Mouse (Mus musculus): ENCODE results near the gene Kremen1. TPM values are rescaled to one million over a fixed set of nuclear protein-coding genes. Genes with fewer than 3 reads are reported as not detected.

Gene Kremen1
- polyA plus RNA-seq, 1 experiment from 2014 or later: 1.9 TPM

GRCm38 (mm10) chr11:5184250-5184649 lies 77.1 kb downstream of the Kremen1 start:
- Histone ChIP-seq H3K4me2 (no peak overlapping the region), H3K4me1 (replicated peaks) (no peaks in the 10 kb centered on the region), H3K27me3 (no peaks in the 10 kb centered on the region), H3K36me3 (replicated peaks) (no peaks in the 10 kb centered on the region), H3K9me3 (replicated peaks) (no peaks in the 10 kb centered on the region), H3K27ac (replicated peaks) (no peak overlapping the region), H3K4me3 (replicated peaks) (no peak overlapping the region), H3K9ac (no peak overlapping the region)
- WGBS (ENCODE audit: insufficient replicate concordance): 36% methylated on average over 9 of the region's 9 CpGs
- ATAC-seq (ENCODE audit: insufficient read depth): no peak

DNA sequence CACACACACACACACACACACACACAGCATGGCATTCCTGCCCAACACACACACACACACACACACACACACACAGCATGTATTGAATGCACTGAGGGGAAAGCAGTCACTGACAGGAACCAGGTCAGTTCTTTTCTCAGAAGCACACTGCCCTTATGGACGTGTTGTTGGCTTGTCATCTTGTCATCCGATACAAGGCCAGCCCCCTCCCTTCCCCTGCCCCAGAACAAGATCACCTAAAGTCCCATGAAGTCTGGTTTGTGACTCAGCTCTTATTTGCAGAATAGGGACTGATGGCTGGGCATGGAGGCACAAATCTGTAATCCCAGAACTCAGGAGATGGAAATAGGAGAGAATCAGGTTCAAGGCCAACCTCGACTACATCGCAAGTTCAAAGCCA lies 78.5 kb downstream of the Kremen1 start:
- Histone ChIP-seq H3K4me2 (no peak overlapping the region), H3K4me1 (replicated peaks) (no peaks in the 10 kb centered on the region; the same call in 1 of the 2 replicates), H3K4me3 (replicated peaks) (no peak overlapping the region), H3K9me3 (replicated peaks) (no peaks in the 10 kb centered on the region), H3K36me3 (replicated peaks) (no peaks in the 10 kb centered on the region), H3K27ac (replicated peaks) (no peak overlapping the region), H3K9ac (no peak overlapping the region), H3K27me3 (no peaks in the 10 kb centered on the region)
- ATAC-seq (ENCODE audit: insufficient read depth): no peak
- 59% methylated on average over 4 of the region's 4 CpGs for WGBS (ENCODE audit: insufficient replicate concordance)

- Histone ChIP-seq H3K27ac (replicated peaks) (no peak overlapping the region), H3K27me3 (no peaks in the 10 kb centered on the region), H3K9me3 (replicated peaks) (no peaks in the 10 kb centered on the region), H3K4me3 (replicated peaks) (no peak overlapping the region), H3K4me2 (no peak overlapping the region), H3K36me3 (replicated peaks) (no peaks in the 10 kb centered on the region), H3K9ac (no peak overlapping the region), H3K4me1 (replicated peaks) (no peaks in the 10 kb centered on the region; the same call in 1 of the 2 replicates)
- 19% methylated on average over 13 of the region's 13 CpGs for WGBS (ENCODE audit: insufficient replicate concordance)
- ATAC-seq (ENCODE audit: insufficient read depth): no peak
Observed at GRCm38 (mm10) chr11:5181850-5182404, 79.4 kb downstream of the Kremen1 start.

- Histone ChIP-seq H3K9ac (no peak overlapping the region), H3K4me1 (replicated peaks) (no peaks in the 10 kb centered on the region; the same call in 1 of the 2 replicates), H3K4me3 (replicated peaks) (no peak overlapping the region), H3K4me2 (no peak overlapping the region), H3K27me3 (no peaks in the 10 kb centered on the region), H3K27ac (replicated peaks) (no peak overlapping the region), H3K36me3 (replicated peaks) (no peaks in the 10 kb centered on the region), H3K9me3 (replicated peaks) (no peaks in the 10 kb centered on the region)
- WGBS (ENCODE audit: insufficient replicate concordance): 49% methylated on average over 8 of the region's 8 CpGs
- ATAC-seq (ENCODE audit: insufficient read depth): no peak
Observed at GRCm38 (mm10) chr11:5179391-5179790, 82.0 kb downstream of the Kremen1 start.

- Histone ChIP-seq H3K4me2 (no peak overlapping the region), H3K36me3 (replicated peaks) (no peaks in the 10 kb centered on the region), H3K4me1 (replicated peaks) (no peaks in the 10 kb centered on the region; the same call in 1 of the 2 replicates), H3K9me3 (replicated peaks) (no peaks in the 10 kb centered on the region), H3K27ac (replicated peaks) (no peak overlapping the region), H3K27me3 (no peaks in the 10 kb centered on the region), H3K9ac (no peak overlapping the region), H3K4me3 (replicated peaks) (no peak overlapping the region)
- no peak for ATAC-seq (ENCODE audit: insufficient read depth)
- WGBS (ENCODE audit: insufficient replicate concordance): 31% methylated on average over 12 of the region's 12 CpGs
Observed at GRCm38 (mm10) chr11:5177171-5177570, 84.2 kb downstream of the Kremen1 start.

DNA sequence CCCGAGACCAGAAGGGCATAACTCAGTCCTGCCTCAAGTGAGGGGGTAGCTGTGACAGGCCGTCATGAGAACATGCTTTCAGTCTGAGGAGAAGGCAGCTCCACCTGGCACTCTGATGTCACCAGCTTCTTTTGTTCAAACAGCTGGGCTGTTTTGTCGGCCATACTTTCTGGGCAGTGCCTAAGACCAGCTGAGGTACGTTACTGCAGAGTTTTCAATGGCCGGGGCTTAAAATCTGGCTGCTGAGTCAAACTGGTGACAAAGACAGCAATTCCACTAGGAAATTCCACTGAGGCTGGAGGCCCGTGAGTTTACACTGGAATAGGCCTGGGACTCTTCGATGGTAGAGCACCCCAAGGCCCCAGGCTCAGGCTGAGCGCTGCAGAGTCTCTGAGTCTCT lies 84.7 kb downstream of the Kremen1 start:
- 51% methylated on average over 8 of the region's 8 CpGs for WGBS (ENCODE audit: insufficient replicate concordance)
- H3K9me3 ChIP-seq (replicated peaks): no peaks in the 10 kb centered on the region
- ATAC-seq (ENCODE audit: insufficient read depth): no peak
- no peaks in the 10 kb centered on the region for H3K36me3 ChIP-seq (replicated peaks)
- H3K9ac ChIP-seq: no peak overlapping the region
- no peak overlapping the region for H3K4me3 ChIP-seq (replicated peaks)
- H3K4me1 ChIP-seq (replicated peaks): no peaks in the 10 kb centered on the region; the same call in 1 of the 2 replicates
- no peaks in the 10 kb centered on the region for H3K27me3 ChIP-seq
- H3K27ac ChIP-seq (replicated peaks): no peak overlapping the region
- H3K4me2 ChIP-seq: no peak overlapping the region

DNA sequence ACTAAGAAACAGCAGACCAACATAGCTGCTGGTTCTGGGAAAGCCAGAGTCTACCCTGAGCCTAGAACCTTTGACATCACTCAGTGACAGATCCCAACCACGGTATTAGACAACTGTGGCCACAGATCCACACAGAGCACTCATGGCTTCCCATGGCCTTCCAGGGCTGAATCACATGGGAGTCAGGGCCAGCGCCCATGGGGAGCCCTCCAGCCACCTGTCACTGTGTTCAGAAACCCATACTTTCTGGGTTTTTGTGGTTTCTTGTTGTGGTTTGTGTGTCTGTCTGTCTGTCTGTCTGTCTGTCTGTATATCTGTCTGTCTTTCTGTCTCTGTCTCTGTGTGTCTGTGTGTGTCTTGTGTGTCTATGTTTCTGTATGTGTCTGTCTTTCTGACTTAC lies 85.5 kb downstream of the Kremen1 start:
- Histone ChIP-seq H3K36me3 (replicated peaks) (no peaks in the 10 kb centered on the region), H3K9ac (no peak overlapping the region), H3K4me3 (replicated peaks) (no peak overlapping the region), H3K4me1 (replicated peaks) (no peaks in the 10 kb centered on the region; the same call in 1 of the 2 replicates), H3K9me3 (replicated peaks) (no peaks in the 10 kb centered on the region), H3K4me2 (no peak overlapping the region), H3K27me3 (no peaks in the 10 kb centered on the region), H3K27ac (replicated peaks) (no peak overlapping the region)
- 31% methylated on average over 2 of the region's 2 CpGs for WGBS (ENCODE audit: insufficient replicate concordance)
- no peak for ATAC-seq (ENCODE audit: insufficient read depth)

GRCm38 (mm10) chr11:5175141-5175540 lies 86.2 kb downstream of the Kremen1 start:
- ATAC-seq (ENCODE audit: insufficient read depth): no peak
- Histone ChIP-seq H3K9me3 (replicated peaks) (no peaks in the 10 kb centered on the region), H3K27me3 (no peaks in the 10 kb centered on the region), H3K27ac (replicated peaks) (no peak overlapping the region), H3K9ac (no peak overlapping the region), H3K36me3 (replicated peaks) (no peaks in the 10 kb centered on the region), H3K4me1 (replicated peaks) (no peaks in the 10 kb centered on the region; the same call in 1 of the 2 replicates), H3K4me3 (replicated peaks) (no peak overlapping the region), H3K4me2 (no peak overlapping the region)
- WGBS (ENCODE audit: insufficient replicate concordance): 67% methylated on average over 7 of the region's 7 CpGs

DNA sequence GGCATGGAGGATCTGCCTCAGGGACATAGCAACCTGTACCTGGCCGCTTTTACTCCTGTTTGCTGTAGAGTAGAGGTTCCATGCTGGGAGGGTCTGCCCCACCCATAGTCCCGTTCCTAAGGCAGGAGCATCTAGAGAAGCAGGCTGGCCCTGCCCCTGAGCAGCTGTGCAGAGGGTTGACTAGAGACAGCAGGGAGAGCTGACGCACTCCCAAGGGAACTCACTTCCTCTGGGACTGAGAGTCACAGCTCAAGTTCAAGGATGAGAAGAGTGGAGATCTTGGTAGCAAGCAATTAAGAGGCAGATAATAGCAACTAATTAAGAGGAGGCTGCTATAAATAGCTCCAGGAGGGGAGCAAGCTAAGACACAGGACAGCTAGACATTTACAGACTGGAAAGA lies 88.5 kb downstream of the Kremen1 start:
- Histone ChIP-seq H3K27me3 (no peaks in the 10 kb centered on the region), H3K9me3 (replicated peaks) (no peaks in the 10 kb centered on the region), H3K36me3 (replicated peaks) (no peaks in the 10 kb centered on the region), H3K9ac (no peak overlapping the region), H3K4me3 (replicated peaks) (no peak overlapping the region), H3K4me1 (replicated peaks) (no peaks in the 10 kb centered on the region; the same call in 1 of the 2 replicates), H3K4me2 (no peak overlapping the region), H3K27ac (replicated peaks) (no peak overlapping the region)
- no peak for ATAC-seq (ENCODE audit: insufficient read depth)
- WGBS (ENCODE audit: insufficient replicate concordance): 50% methylated on average over 3 of the region's 3 CpGs

DNA sequence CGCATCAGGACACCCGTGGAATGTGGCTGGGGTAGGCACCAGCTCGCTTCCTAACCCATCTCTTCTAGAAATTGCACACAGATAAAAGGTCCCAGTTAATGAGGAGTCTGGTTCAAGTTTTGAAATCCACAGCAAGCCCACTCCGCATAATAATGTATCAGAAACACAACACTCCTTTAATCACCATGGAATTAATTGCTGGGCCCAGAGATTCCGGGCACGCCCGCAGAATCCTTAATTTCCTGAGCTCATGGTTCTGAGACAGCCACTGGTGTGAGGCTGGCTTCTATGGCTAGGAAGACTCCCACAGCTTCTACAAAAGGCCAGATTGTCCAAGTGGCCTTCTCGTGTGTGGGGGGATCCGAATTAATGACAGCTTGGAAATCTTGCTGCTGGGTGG lies 94.0 kb downstream of the Kremen1 start:
- Histone ChIP-seq H3K27me3 (no peaks in the 10 kb centered on the region), H3K4me3 (replicated peaks) (no peak overlapping the region), H3K36me3 (replicated peaks) (no peaks in the 10 kb centered on the region), H3K4me2 (no peak overlapping the region), H3K4me1 (replicated peaks) (no peaks in the 10 kb centered on the region; the same call in 1 of the 2 replicates), H3K9ac (no peak overlapping the region), H3K27ac (replicated peaks) (no peak overlapping the region), H3K9me3 (replicated peaks) (no peaks in the 10 kb centered on the region)
- WGBS (ENCODE audit: insufficient replicate concordance): 71% methylated on average over 9 of the region's 9 CpGs
- ATAC-seq (ENCODE audit: insufficient read depth): no peak

GRCm38 (mm10) chr11:5165471-5165916 lies 95.9 kb downstream of the Kremen1 start:
- Histone ChIP-seq H3K9me3 (replicated peaks) (no peaks in the 10 kb centered on the region), H3K36me3 (replicated peaks) (no peaks in the 10 kb centered on the region), H3K9ac (no peak overlapping the region), H3K27ac (replicated peaks) (no peak overlapping the region), H3K27me3 (no peaks in the 10 kb centered on the region), H3K4me2 (no peak overlapping the region), H3K4me1 (replicated peaks) (no peaks in the 10 kb centered on the region), H3K4me3 (replicated peaks) (no peak overlapping the region)
- WGBS (ENCODE audit: insufficient replicate concordance): 60% methylated on average over 8 of the region's 8 CpGs
- ATAC-seq (ENCODE audit: insufficient read depth): no peak

DNA sequence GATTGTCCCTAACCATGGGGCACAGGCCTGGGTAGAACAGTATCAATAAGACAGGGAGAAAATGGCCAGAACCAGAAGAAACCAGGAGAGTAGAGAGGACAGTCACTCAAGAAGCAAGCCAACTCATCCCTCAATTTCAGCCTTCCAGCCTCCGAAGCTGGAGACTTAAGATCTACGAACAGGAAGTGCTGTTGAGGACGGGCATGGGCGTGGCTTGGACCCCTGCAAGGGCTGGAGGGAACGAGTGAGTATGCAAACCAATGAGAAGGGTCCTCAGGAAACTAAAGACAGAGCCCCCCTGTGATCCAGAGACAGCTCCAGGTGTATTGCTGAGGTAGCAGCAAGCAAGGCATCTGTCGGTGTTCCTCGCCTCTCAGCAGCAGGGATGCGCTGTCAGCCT lies 97.0 kb downstream of the Kremen1 start:
- Histone ChIP-seq H3K27me3 (no peaks in the 10 kb centered on the region), H3K4me1 (replicated peaks) (no peaks in the 10 kb centered on the region), H3K27ac (replicated peaks) (no peak overlapping the region), H3K4me2 (no peak overlapping the region), H3K9me3 (replicated peaks) (no peaks in the 10 kb centered on the region), H3K4me3 (replicated peaks) (no peak overlapping the region), H3K9ac (no peak overlapping the region), H3K36me3 (replicated peaks) (no peaks in the 10 kb centered on the region)
- no peak for ATAC-seq (ENCODE audit: insufficient read depth)
- 31% methylated on average over 8 of the region's 8 CpGs for WGBS (ENCODE audit: insufficient replicate concordance)
